Mouse (Mus musculus): ENCODE data around the gene Elp1.

Elp1 gene

GRCm38 (mm10) chr4:56767861-56768284 lies 34.3 kb downstream of the Elp1 start:
- no peak for DNase-seq

- DNase-seq, result no peak
Measured at GRCm38 (mm10) chr4:56757693-56758092, 44.4 kb downstream of the Elp1 start.

- DNase-seq, result no peak
Measured at GRCm38 (mm10) chr4:56756966-56757600, 45.0 kb downstream of the Elp1 start.

GRCm38 (mm10) chr4:56756021-56756420 lies 46.1 kb downstream of the Elp1 start:
- no peak for DNase-seq

DNA sequence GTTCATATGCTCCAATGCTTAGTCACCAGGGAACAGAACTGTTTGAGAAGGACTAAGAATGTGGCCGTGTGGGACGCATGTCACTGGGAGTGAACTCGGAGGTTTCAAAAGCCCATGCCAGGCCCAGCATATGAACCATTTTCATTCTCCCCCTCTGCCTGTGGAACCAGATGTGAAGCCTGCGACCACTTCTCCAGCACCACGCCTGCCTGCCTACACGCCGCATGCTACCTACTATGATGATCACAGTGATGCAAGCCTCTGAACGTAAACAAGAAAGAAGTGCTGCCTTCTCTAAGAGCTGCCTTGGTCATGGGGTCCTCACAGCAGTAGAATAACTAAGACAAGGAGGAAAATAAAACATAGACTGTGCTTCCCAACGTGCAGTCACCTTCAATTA lies 54.7 kb downstream of the Elp1 start:
- DNase-seq, result no peak

GRCm38 (mm10) chr4:56746345-56746744 lies 55.8 kb downstream of the Elp1 start:
- DNase-seq, result no peak

DNA sequence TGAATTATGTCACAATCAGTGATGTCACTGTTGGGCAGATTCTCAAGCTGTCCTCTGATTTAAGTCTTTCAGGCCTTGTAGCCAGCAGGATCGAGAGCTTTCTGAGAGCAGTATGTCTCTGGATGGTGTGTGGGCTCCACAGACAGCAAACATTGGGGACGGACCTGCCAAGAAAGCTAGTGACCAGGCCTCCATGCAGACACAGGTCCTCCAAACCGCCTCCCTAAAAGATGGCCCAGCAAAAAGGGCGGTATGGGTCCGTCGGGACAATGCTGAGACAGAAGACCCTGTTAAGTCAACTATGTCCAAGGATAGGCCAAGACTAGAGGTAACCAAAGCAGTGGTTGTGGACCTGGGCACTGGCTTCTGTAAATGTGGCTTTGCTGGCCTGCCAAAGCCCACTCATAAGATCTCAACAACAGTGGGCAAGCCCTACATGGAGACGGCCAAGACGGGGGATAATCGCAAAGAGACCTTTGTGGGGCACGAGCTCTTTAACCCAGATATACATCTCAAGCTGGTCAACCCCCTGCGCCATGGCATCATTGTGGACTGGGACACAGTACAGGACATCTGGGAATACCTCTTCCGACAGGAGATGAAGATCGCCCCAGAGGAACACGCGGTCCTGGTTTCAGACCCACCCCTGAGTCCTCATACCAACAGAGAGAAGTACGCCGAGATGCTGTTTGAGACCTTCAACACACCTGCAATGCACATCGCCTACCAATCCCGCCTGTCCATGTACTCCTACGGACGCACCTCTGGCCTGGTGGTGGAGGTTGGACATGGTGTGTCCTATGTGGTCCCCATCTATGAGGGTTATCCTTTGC lies 58.6 kb downstream of the Elp1 start, which contains the start of gene Actl7a:
Gene Actl7a (plus strand): TSS at position 51 of the 833 bp plus-strand sequence.
- no peak for DNase-seq

GRCm38 (mm10) chr4:56742698-56743097 lies 59.4 kb downstream of the Elp1 start:
- no peak for DNase-seq

DNA sequence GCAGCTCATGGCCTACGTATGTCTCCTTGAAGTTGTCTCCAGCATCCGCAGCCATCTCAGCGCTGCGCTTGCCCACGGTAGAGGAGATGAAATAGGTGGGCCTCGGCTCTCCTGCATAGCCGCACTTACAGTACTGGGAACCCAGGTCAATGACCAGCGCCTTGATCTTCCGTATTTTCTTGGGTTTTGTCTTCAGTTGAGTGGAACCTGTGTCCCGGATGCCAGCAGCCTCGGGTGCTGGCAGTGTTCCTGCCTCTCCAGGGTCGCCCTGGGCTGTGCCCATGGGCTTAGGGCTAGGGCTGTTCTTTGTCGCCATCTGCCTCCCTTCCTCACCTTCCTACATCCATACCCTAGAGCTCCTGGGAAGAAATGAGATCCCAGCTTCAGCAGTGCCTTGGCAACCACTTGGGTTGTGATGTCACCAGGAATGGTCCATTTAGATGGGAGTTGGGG lies 61.1 kb downstream of the Elp1 start, which contains the start of gene Actl7b:
Gene Actl7b (minus strand): TSS at position 403 of the 453 bp plus-strand sequence.
- DNase-seq, result no peak

GRCm38 (mm10) chr4:56740611-56741010 lies 61.5 kb downstream of the Elp1 start:
- no peak for DNase-seq

DNA sequence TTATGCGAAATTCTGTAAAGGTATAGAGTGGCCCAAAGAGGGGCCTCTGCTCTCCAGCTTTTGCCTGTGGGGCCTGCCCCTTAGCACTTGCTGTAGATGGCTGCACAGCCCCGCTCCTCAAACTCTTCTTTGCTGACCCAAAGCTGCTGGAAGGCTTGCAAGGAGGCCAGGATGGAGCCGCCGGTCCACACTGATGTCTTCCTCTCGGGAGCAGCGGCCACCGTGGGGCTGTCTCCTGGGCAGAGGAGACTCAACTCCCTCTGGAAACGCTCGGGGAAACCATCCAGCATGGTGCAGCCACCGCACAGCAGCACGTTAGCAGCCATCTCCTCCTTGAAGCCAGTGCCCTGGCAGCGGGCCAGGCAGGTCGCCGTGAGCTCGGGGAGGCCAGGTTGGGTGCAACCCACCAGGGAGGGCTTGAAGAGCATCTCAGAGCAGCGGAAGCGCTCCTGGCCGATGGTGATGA lies 62.1 kb downstream of the Elp1 start, which contains the start of gene Gm26657:
Gene Gm26657 (plus strand): TSS at position 51 of the 466 bp plus-strand sequence.
- no peak for DNase-seq

DNA sequence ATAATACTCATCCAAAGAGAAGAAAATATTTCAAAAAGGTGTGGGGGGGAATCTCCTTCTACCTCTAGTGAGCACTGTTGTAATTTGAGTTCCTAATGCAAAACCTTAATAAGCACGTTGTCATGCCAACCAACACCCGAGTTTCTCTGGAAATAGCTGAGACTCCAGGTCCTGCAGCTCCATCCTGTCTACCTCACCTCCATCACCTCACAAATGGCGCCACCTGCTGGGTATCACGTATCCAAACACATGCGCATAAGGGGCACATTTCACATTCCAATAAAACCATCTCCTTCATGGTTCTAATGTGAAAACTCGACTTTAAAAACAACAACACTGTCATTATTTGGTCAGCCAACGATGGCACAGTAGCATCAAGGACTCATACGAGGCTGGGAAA lies 76.3 kb downstream of the Elp1 start:
- peak; percentile 28 for DNase-seq

DNA sequence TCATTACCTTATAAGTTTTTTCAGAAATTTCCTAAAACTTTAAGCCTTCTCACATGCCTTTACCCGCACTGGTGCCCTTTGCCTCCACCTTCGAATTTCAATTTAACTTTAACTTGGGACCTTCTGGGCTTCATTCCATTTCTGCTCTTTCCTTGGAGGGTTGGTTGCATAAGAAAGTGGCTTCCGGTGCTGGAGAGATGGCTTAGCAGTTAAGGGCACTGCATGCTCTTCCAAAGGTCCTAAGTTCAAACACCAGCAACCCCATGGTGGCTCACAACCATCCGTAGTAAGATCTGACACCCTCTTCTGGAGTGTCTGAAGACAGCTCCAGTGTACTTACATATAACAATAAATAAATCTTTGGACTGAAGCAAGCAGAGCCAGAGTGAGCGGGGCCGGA lies 78.9 kb downstream of the Elp1 start:
- DNase-seq, result no peak

DNA sequence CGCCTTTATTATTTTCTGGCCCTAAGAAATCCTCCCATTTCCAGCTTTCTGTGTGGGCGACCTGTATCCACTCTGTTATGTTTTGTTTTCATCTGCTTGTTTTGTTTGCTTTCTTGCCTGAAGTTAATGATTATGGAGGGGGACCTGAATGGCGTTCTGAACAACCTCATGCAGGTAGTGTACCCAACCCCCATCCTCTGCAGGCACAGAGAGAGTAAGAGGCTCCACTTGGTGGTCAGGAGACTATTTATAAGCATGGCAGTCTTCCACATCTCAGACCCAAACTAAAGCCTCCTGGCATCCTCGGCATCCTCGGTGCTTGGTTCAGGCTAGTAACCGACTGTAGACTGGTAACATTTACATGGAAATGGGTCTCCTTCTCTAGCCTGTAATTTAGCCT lies 79.8 kb downstream of the Elp1 start:
- DNase-seq, result no peak

DNA sequence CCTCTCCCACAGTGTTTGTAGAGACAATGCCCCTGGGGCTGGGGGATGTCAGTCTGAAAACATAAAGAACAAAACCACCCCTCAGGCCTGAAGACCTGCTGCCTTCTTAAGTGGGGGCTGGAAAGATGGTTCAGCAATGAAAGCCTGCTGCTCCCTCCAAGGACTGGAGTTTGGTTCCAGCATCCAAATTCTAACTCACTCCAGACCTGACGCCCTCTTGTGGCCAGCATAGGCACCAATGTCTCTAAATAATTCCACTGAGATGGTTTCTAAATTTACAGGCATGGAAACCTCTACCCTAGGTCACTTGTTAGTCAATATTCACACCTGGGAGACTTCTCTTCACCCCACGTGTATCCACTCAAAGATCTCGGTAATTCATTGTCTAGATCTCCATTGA lies 80.7 kb downstream of the Elp1 start:
- DNase-seq, result peak; percentile 57

DNA sequence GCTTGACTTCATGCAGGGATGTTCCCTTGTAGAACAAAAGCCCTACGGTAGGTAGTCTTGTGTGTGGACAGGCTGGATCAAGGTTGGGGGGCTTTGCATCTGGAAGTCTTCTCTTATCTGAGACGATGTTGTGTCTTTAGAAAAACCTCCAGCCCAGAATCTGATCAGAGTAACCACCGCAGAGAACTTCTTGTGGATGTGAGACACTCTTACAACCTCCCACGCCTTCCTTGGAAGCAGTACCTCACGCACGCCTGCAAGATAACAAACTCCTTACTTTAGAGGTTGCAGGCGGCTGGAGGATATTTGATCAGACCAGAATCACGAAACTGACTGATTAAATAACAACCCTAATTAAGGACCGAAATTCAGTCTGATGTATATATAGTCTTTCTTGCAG lies 81.7 kb downstream of the Elp1 start:
- DNase-seq, result no peak

GRCm38 (mm10) chr4:56719456-56719855 lies 82.7 kb downstream of the Elp1 start:
- no peak for DNase-seq

DNA sequence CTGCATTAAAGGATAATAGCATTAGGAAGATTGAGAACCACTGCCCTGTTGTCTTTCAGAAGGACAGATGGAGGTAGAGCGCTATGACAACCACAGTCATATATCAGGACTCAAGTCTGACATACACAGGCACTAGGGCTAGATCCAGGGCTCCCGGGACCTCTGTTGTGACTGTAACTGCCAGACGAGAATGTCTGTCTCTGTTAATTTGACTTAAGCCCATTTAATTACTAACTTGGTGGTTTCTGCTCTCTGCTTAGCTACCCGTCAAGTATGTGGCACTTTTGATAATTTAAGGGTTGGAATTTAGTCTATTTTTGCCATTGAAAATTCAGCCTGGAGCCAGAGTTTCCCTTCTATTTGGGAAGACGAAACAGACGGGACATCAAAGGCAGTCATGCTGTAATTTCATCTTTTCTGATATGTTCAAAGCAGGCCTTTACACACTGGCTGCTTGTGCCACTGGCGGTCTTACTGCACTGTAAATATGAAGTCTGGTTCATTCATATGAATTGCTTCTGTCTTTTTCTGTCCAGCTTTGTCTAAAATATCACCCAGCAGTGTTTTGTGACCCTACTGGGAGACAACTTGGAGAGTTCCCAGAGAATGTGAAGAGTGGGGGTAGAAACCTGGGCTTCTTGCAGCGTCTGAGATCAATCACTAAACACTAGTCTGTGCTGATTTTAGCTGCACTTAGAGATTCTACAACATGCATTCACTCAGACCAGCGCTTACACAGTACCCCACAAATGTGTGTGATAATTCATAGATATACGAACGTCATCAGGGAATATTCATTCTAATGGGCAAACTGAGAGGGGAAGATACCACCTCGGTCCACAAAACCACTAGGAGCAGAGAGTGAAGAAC lies 83.3 kb downstream of the Elp1 start:
- DNase-seq, result no peak

DNA sequence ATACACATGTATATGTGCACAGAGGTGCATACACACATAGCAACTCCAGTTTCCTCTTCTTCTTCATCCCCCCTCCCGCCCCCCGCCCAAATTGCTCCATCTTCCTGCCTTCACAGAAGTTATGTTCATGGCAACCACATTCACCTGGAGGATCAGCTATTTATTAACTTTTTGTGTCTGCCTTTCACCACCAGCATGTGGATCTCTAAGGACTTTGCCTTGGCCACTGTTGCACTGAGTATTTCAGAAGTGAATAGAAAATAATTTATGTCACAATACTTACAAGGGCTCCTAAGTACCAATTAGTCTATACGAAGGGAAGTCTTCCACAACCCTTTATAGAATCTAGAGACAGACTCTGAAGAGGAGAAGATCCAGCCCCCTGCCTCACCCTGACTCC lies 84.2 kb downstream of the Elp1 start:
- DNase-seq, result no peak

- DNase-seq, result no peak
Measured at GRCm38 (mm10) chr4:56716801-56717200, 85.3 kb downstream of the Elp1 start.

GRCm38 (mm10) chr4:56713155-56713554 lies 89.0 kb downstream of the Elp1 start:
- DNase-seq, result no peak

GRCm38 (mm10) chr4:56702234-56702633 lies 99.9 kb downstream of the Elp1 start:
- DNase-seq, result peak; percentile 23
